Mouse (Mus musculus) ES-Bruce4 (cell line): ENCODE measurements around the gene Pde6h.

Experiments used
- CTCF ChIP-seq: IDR thresholded peaks from one replicate; pipeline ENCODE4 v1.8.1; 2011; ENCODE audit warnings: low read depth, low read length
- POLR2A ChIP-seq: IDR thresholded peaks from one replicate; pipeline ENCODE4 v1.8.1; 2011; ENCODE audit warnings: low read length; ENCODE audit not compliant: insufficient read depth

- TF ChIP-seq POLR2A (no peak), CTCF (no peak)
Observed at GRCm38 (mm10) chr6:136946241-136946640, 22.6 kb downstream of the Pde6h start.
